Mouse (Mus musculus): Measurements from ENCODE around the gene Trpv6.

Trpv6 gene

DNA sequence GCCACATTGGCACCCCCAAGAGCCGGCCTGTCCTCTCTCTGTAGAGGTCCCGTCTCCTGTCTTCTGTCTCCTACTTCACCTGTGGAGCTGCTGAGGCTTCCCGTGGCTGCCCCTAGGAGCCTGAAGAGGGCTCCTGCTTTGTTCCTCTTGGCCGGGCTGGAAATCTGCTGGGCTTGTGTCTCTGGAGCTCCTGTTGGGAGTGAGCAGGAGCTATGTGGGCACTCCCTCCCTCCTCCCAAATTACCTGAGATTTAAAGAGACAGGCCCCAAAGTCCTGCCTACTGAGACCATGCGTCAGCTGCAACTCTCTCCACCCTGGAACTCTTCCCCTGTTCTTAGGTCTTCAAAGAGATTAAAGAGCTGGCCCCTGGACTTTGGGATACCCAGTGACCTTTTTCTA lies at the start of gene Trpv6:
Trpv6 (minus strand) TSS at position 228 of the 400 bp plus-strand sequence.
- no peak for DNase-seq

- no peak for DNase-seq
These were observed 49.4 kb upstream of the Trpv6 start for GRCm38 (mm10) chr6:41685596-41685995.

DNA sequence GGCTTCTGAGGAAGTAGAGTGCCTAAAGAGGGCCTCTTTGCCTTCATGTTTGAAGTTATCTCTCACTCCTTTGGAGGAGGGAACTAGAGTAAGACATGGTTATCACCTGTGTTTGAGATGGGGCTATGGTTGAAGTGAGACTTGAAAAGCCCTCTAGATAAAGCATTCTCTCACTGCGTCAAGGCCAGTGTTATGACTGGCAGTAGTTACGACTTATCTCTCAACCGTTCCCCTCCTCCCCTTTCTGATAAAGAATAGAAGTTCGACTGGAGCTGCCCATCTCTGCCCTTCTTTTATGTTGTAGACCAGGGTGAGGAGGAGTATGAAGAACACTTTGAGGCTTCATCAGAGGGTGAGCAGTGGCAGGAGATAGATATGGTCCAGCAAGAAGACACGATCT lies 48.7 kb upstream of the Trpv6 start:
- DNase-seq = no peak

DNA sequence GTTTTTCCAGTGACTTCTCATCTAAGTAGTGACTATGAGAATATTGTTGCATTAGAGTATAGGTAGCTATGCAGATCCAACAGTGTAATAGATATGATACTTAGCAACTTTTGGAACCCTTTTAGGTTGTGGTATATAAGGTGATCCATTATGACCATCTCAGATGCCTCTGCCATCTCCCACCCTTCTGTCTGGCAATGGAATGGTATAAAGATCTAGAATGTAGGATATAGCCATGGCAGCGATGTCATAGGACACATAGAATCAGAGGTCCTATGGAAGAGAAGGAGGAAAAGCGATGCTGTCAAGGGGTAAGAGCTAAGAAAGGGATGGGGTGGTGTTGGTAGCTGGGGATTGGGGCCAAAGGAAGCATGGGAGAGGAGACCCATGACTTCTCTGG lies 47.9 kb upstream of the Trpv6 start, which contains the start of gene Llcfc1:
Llcfc1 (plus strand) TSS at position 301 of the 400 bp plus-strand sequence.
- no peak for DNase-seq

GRCm38 (mm10) chr6:41681656-41682055 lies 45.5 kb upstream of the Trpv6 start:
- DNase-seq = no peak

GRCm38 (mm10) chr6:41680669-41681068 lies 44.5 kb upstream of the Trpv6 start, which contains the start of gene Trpv5:
Gene Trpv5 (minus strand): TSS chr6:41680769.
- no peak for DNase-seq

GRCm38 (mm10) chr6:41676530-41676929 lies 40.3 kb upstream of the Trpv6 start:
- no peak for DNase-seq

- DNase-seq = peak; percentile 36
These were observed 26.1 kb upstream of the Trpv6 start for GRCm38 (mm10) chr6:41662320-41662719.

GRCm38 (mm10) chr6:41658487-41658886 lies 22.3 kb upstream of the Trpv6 start:
- no peak for DNase-seq

- peak; percentile 12 for DNase-seq
These were observed 18.4 kb upstream of the Trpv6 start for GRCm38 (mm10) chr6:41654648-41655047.

- DNase-seq = no peak
These were observed 17.0 kb upstream of the Trpv6 start for GRCm38 (mm10) chr6:41653173-41653572.

- DNase-seq = no peak
These were observed 10.5 kb upstream of the Trpv6 start for GRCm38 (mm10) chr6:41646672-41647071.

DNA sequence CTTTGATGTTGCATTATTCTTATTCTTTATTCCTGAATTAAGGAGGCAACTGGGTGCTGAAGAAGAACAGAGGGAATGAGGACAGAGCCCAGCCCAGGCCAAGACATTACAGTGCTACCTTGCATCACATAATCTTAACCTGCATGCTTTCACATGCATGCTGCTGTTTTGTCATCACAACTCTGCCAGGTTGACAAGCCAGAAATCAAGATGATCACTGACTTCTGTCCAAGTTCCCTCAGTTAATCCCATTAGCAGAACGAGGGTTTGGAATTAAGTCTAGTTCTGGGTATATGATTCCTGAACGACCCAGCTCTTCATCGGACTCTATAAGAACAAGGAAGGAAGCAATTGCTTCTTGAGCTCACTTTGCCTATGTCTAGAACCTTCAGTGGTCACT lies 10.0 kb upstream of the Trpv6 start:
- no peak for DNase-seq

DNA sequence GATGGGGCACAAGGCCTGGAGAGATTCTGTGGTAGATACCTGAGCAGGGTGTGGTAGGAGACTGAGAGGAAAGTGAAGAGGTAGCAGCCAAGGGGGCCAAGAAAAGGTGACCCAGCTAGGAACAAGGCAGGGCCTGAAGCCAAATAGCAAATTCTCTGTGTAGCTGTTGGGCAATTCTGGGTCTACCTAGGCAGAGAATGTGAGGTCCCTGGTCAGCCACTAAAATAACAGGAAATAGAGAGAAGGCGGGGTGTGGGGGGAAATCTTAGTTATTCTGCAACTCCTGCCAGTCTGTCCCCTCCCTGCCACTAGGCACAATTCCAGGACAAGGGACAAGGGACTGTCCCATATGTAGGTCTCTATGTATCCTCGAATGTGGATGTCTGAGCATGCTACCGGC lies 7.0 kb upstream of the Trpv6 start:
- no peak for DNase-seq

- no peak for DNase-seq
These were observed 6.6 kb upstream of the Trpv6 start for GRCm38 (mm10) chr6:41642765-41643164.

DNA sequence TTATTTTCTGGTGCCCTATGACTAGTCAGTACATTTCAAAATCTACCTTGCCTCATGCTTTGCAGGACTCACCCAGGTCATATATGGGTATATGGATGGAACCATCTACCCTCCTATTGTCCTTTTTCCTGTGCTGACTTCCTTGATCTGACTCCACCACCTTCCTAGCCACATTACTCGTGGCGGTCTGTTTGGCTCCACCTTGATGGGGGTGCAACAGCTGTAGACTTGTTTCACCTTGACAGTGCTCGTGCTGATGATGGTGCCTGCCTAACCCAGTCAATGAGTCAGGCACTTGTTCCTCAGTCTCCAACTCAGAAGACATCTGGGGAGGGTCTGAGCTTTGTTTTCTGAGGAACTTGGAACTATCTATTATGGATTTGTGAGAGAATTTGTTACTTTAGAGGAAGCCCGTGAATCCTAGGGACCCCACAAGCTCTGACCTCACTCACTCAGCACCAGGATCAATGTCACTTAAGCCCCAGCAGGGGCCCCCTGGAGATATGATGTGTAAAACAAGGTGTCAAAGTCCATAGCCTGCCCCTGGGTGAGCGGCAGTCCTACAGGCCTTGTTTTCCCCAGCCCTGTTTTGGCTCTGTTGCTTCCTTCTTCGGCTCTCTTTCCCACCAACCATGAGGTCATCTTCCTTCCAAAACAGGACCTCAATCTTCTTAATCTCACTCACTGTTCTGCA lies 5.1 kb upstream of the Trpv6 start:
- no peak for DNase-seq

- DNase-seq = no peak
These were observed 4.2 kb upstream of the Trpv6 start for GRCm38 (mm10) chr6:41640449-41640848.

DNA sequence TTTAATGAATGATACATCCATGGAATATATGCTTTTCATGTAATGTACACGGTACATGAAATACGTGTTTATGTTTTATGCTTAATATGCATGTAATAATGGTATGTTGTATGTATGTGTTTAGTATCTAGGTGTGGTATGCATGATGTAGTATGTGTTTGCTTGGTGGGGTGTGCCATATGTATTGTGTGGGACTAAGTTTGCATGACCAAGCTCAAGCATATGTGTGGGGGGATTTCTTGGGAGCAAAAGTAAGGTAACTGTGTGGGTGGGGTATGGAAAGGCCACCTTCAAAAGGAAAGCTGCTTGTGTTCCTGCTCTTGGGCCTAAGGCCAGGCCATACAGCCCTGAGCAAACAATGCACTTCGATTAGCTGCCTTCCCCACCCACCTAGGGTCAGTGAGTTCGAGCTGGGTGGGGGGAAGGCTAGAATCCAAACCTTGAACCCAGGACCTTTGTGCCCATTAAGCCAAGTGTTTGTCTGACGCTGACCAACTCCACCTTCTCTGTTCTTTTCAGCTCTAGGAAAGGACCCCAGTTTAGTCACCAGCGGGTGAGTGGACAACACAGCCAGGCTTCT lies 1.8 kb upstream of the Trpv6 start:
- no peak for DNase-seq

GRCm38 (mm10) chr6:41637393-41637792 lies 1.2 kb upstream of the Trpv6 start:
- no peak for DNase-seq

GRCm38 (mm10) chr6:41635211-41635610 lies 994 bp downstream of the Trpv6 start:
- DNase-seq = no peak

- DNase-seq = no peak
These were observed 4.7 kb downstream of the Trpv6 start for GRCm38 (mm10) chr6:41631549-41631948.

- DNase-seq = no peak
These were observed 5.4 kb downstream of the Trpv6 start for GRCm38 (mm10) chr6:41630791-41631190.

DNA sequence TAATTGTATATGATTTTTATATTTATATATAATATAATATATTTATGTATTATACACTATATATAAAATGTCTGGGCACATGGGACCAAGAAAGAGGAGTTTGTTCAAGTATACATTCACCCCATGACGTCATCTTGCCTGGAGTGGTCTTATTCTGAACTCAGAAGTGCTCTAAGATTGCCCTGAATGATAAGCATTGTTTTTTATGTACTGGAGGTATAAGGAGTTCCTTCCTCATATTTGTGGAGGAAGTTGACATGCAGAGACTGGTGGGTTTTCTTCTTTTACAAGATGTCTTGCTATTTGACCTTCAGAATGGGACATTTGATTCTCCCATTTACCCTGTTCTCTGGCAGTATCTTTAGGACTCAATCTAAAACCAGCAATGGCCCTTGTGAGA lies 8.0 kb downstream of the Trpv6 start:
- no peak for DNase-seq

- DNase-seq = peak; percentile 66
These were observed 13.5 kb downstream of the Trpv6 start for GRCm38 (mm10) chr6:41622661-41623060.

Data from thymus, postnatal 25 days (tissue).